Mouse (Mus musculus) hindbrain, embryonic 12.5 days (tissue): ENCODE data around the gene Megf8. TPM values are rescaled to one million over a fixed set of nuclear protein-coding genes. Genes with fewer than 3 reads are reported as not detected.
A peak's percentile ranks its signal among the peaks of the same experiment; 100 is the strongest.

Experiments
- ATAC-seq: fragments of 200-750 bp; cut with Nextera tagmentation; 2 replicates; pipeline ENCODE4 v1.8.0; 2017; ENCODE audit warnings: moderate TSS enrichment; ENCODE audit not compliant: low FRiP score
- H3K27ac ChIP-seq: fragments of 300-500 bp; sonication (generic); 2 replicates; pipeline ENCODE4 v1.5.1; 2016; ENCODE audit warnings: mild to moderate bottlenecking
- H3K27me3 ChIP-seq: fragments of 300-500 bp; sonication (generic); 2 replicates; pipeline ENCODE4 v1.6.1; 2016; ENCODE audit warnings: mild to moderate bottlenecking
- H3K36me3 ChIP-seq: fragments of 300-500 bp; sonication (generic); 2 replicates; pipeline ENCODE4 v1.6.1; 2016; ENCODE audit warnings: mild to moderate bottlenecking
- H3K4me1 ChIP-seq: fragments of 300-500 bp; sonication (generic); 2 replicates; pipeline ENCODE4 v1.6.1; 2016
- H3K4me2 ChIP-seq: fragments of 300-500 bp; sonication (generic); replicated peaks from 2 replicates; pipeline ENCODE4 v1.6.1; 2016; ENCODE audit warnings: mild to moderate bottlenecking
- H3K4me3 ChIP-seq: fragments of 300-500 bp; sonication (generic); 2 replicates; pipeline ENCODE4 v1.5.1; 2016; ENCODE audit warnings: mild to moderate bottlenecking
- H3K9ac ChIP-seq: fragments of 300-500 bp; sonication (generic); 2 replicates; pipeline ENCODE4 v1.6.1; 2016; ENCODE audit warnings: mild to moderate bottlenecking, moderate library complexity
- H3K9me3 ChIP-seq: fragments of 300-500 bp; sonication (generic); replicated peaks from 2 replicates; pipeline ENCODE4 v1.6.1; 2016; ENCODE audit warnings: mild to moderate bottlenecking
- WGBS: fragments of 180-500 bp; shearing (Covaris S2); methylation state at CpG from one replicate; pipeline ENCODE4 v1.1.7; 2016; 5-methylcytosine and 5-hydroxymethylcytosine counted together
- polyA plus RNA-seq: library from polyadenylated mRNA; unstranded; fragments of >200 nt; fragmentation: Nextera tagmentation; extraction: Ambion mirVana; gene quantifications from 2 replicates; pipeline ENCODE4 v1.2.1, GENCODE M21; 2016

Gene Megf8
- 20.9 and 23.0 TPM in 2 replicates for polyA plus RNA-seq

DNA sequence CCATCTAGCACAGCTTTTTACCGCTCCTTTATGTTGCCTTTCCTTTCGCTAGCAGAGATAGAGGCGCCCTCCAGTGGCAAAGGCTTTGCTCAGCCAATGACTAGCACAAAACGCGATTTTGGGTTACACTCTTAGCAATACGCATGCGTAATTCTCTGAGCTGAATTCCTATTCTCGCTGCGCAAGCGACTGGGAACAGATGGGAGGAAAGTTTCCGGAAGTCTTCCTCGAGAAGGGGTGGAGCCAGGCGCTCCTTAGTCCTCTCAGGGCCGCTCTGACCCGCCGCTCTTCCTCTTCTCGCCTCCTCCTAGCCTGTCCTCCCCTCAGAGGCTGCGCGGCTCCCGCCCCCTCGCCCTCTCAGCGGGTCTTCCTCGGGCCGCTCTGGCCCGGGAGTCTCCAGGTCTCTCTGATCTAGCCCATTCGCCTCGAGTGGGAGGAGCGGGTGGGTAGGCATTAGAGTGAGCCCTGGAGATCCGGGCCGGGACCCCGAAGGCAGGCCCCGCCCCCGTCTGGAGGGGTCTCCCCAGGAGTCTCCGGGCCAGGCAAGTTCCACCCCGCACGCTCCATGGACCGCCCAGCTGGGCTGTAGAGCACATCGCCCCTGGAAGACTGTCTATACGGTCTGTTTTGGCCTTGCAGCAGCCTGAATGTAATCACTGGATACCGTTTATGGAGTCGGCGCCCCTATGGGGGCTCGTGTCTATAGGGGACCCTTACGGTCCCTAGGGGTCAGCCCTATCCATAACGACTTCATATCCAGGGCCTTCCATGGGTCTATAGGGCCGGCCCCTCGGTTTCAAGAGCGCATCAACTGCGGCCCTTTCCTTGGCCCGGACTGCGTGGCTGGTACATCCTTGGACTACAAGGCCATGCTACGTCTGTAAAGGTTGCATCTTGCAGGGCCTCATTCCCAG is at the start of gene Megf8:
Megf8 (plus strand) TSS at position 633 of the 914 bp plus-strand sequence.
- ATAC-seq: peak; percentile 99
- Histone ChIP-seq H3K9me3 (no peaks in the 10 kb centered on the region), H3K4me3 (peak within 1 kb of the TSS; percentile 51), H3K27ac (peak within 1 kb of the TSS; percentile 87), H3K4me1 (peaks cover 32% of the 10 kb centered on the region), H3K36me3 (no peaks in the 10 kb centered on the region), H3K27me3 (peaks cover 41% of the 10 kb centered on the region), H3K9ac (peak within 1 kb of the TSS; percentile 85), H3K4me2 (peak within 1 kb of the TSS; percentile 92)
- under 1% methylated on average over 52 of the region's 52 CpGs for WGBS

GRCm38 (mm10) chr7:25267301-25267750 is 49.6 kb upstream of the Megf8 start, which contains the start of gene Cic:
Cic (plus strand) TSS chr7:25267704.
- peaks cover 21% of the 10 kb centered on the region for H3K4me1 ChIP-seq
- ATAC-seq: peak; percentile 89
- under 1% methylated on average over 29 of the region's 29 CpGs for WGBS

GRCm38 (mm10) chr7:25267751-25268463 is 49.1 kb upstream of the Megf8 start:
- Histone ChIP-seq H3K27me3 (peaks cover 7% of the 10 kb centered on the region; the same call in 1 of the 2 replicates), H3K9me3 (no peaks in the 10 kb centered on the region), H3K36me3 (peaks cover 24% of the 10 kb centered on the region), H3K4me1 (peaks cover 21% of the 10 kb centered on the region), H3K9ac (peak overlapping the region; percentile 62), H3K27ac (peak overlapping the region; percentile 89), H3K4me2 (peak overlapping the region; percentile 79), H3K4me3 (peak overlapping the region; percentile 65)
- peak; percentile 97 for ATAC-seq
- WGBS: under 1% methylated on average over 33 of the region's 33 CpGs

More at GRCm38 (mm10) chr7:25267301-25267750, 49.6 kb upstream of the Megf8 start, which contains the start of gene Cic:
- peak within 1 kb of the TSS; percentile 79 for H3K4me2 ChIP-seq
- peak within 1 kb of the TSS; percentile 62 for H3K9ac ChIP-seq
- peaks cover 18% of the 10 kb centered on the region for H3K36me3 ChIP-seq
- H3K27me3 ChIP-seq: peaks cover 7% of the 10 kb centered on the region; the same call in 1 of the 2 replicates
- no peaks in the 10 kb centered on the region for H3K9me3 ChIP-seq
- H3K27ac ChIP-seq: peak within 1 kb of the TSS; percentile 89
- H3K4me3 ChIP-seq: peak within 1 kb of the TSS; percentile 65

DNA sequence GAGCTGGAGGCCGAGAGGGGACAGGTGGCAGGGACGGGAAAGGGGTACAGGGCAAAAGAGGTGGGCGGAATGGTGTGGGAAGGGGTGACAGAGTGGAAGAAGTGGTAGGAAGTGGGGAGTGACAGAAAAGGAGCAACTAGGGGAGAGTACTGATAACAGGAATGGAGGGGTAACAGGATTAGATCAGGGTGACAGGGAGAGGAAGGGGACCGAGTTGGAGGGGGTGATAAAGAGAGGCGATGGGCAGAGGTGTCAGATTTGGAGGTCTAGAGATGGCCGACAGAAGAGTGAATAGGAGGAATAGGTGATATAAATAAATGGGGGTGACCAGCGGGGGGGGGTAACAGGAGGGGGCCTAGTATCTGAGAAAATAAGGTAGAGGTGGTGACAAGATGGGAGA is 48.4 kb upstream of the Megf8 start:
- Histone ChIP-seq H3K36me3 (peaks cover 30% of the 10 kb centered on the region), H3K27ac (peak overlapping the region; percentile 79), H3K9ac (peak overlapping the region; percentile 62), H3K4me1 (peaks cover 25% of the 10 kb centered on the region), H3K27me3 (peaks cover 7% of the 10 kb centered on the region; the same call in 1 of the 2 replicates), H3K4me3 (peak overlapping the region; percentile 65), H3K9me3 (no peaks in the 10 kb centered on the region), H3K4me2 (peak overlapping the region; percentile 79)
- 7% methylated on average over 7 of the region's 7 CpGs for WGBS
- peak; percentile 0; the same call in 1 of the 2 replicates for ATAC-seq

DNA sequence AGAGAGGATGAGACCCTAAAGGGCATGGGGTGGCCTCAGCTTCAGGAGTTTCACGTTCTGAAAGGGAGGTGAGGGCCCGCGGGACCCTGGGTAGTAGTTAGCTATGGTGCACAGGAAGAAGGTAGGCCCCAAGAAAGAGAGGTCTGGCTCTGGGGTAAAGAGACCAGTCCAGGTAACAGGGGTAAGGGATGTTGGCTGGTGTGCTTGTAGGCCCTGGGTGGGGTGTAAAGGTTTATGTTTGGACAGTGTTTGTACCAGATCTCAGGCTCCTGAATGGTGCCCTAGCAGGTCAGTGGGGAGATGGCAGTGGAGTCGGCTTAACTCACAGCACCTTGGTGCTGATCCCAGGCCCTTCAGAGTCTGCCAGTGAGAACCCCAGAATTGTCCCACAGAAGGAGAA is 47.9 kb upstream of the Megf8 start:
- Histone ChIP-seq H3K27ac (no peak overlapping the region), H3K36me3 (peaks cover 34% of the 10 kb centered on the region)
- 44% methylated on average over 4 of the region's 4 CpGs for WGBS

DNA sequence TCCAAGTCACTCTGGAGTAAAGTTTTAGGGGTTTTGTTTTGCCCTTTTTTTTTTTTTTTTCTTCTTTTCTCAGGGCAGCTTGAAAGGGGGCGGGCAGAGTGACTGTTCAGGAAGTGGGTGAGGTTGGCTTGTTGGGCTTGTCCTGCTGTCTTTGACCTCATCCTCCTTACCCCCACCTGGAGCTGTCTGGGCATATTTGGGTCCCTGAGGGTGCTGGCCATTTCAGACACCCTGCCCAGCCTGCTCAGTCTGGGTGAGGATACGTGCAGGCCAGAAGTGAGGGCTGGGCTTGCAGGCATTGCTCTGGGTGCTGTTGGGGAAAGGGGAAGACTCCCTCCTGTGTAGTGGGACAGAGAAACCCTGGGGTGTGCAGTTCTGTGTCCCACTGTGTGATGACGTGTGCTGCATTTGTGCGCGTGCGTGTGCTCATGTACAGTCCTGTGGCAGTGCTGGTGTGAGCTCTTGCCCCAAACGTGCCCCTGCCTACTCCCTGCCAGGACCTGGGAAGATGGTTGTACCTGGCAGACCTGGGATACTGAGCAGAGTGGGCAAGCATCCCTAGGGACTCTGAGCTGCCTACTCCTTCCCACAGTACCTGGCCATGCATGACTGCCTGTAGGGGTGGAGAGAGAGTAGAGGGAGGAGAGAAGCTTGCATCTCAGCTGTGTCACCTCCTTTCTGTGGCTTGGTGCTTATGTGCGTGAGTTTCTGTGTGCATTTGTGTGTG is 47.3 kb upstream of the Megf8 start:
- Histone ChIP-seq H3K27ac (no peak overlapping the region), H3K9ac (peak overlapping the region; percentile 36; the same call in 1 of the 2 replicates), H3K4me1 (peaks cover 36% of the 10 kb centered on the region), H3K9me3 (no peaks in the 10 kb centered on the region), H3K4me3 (peak overlapping the region; percentile 65), H3K36me3 (peaks cover 35% of the 10 kb centered on the region), H3K27me3 (peaks cover 3% of the 10 kb centered on the region; the same call in 1 of the 2 replicates), H3K4me2 (peak overlapping the region; percentile 79)
- ATAC-seq: no peak
- 88% methylated on average over 8 of the region's 8 CpGs for WGBS

More for the DNA sequence above, 47.9 kb upstream of the Megf8 start:
- H3K4me3 ChIP-seq: peak overlapping the region; percentile 65
- H3K4me2 ChIP-seq: peak overlapping the region; percentile 79
- peak overlapping the region; percentile 62 for H3K9ac ChIP-seq
- H3K4me1 ChIP-seq: peaks cover 29% of the 10 kb centered on the region
- ATAC-seq: no peak
- peaks cover 7% of the 10 kb centered on the region; the same call in 1 of the 2 replicates for H3K27me3 ChIP-seq
- no peaks in the 10 kb centered on the region for H3K9me3 ChIP-seq

DNA sequence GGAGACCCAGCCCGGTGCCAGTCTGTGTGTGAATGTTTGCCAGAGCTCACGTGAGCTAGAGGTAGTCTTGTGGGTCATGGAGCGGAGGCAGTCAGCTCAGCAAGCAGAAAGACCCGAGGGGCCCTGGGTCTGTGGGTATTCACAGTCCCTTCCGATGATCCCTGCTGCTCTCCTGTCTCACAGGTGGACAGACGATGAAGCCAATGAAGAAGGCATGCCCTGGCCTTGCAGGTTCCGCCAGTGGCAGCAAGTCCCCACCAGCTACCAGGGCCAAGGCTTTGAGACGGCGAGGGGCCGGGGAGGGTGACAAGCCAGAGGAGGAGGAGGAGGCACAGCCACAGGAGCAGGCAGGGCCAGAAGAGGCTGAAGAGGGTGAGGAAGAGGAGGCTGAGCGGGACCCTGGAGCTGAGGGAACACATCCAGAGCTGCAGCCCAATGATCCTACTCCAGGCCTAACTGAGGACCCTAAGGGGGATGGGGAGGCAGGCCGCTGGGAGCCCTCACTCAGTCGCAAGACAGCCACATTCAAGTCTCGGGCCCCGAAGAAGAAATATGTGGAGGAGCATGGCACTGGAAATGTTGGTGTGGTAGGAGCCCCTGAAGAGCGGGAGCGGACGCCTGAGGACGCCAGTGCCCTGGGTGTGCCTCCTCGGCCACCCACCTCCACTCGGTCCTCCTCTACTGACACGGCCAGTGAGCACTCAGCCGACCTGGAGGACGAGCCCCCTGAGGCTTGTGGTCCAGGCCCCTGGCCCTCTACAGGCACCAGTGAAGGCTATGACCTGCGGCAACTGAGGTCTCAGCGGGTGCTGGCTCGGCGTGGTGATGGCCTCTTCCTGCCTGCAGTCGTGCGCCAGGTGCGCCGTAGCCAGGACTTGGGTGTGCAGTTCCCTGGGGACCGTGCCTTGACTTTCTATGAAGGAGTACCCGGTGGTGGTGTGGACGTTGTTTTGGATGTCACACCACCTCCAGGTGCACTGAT is 46.0 kb upstream of the Megf8 start:
- peaks cover 38% of the 10 kb centered on the region for H3K36me3 ChIP-seq
- ATAC-seq: no peak
- WGBS: 89% methylated on average over 35 of the region's 35 CpGs
- H3K27me3 ChIP-seq: no peaks in the 10 kb centered on the region
- peaks cover 47% of the 10 kb centered on the region for H3K4me1 ChIP-seq
- H3K4me3 ChIP-seq: no peak overlapping the region
- H3K9me3 ChIP-seq: no peaks in the 10 kb centered on the region
- H3K9ac ChIP-seq: no peak overlapping the region
- H3K4me2 ChIP-seq: no peak overlapping the region
- no peak overlapping the region for H3K27ac ChIP-seq

DNA sequence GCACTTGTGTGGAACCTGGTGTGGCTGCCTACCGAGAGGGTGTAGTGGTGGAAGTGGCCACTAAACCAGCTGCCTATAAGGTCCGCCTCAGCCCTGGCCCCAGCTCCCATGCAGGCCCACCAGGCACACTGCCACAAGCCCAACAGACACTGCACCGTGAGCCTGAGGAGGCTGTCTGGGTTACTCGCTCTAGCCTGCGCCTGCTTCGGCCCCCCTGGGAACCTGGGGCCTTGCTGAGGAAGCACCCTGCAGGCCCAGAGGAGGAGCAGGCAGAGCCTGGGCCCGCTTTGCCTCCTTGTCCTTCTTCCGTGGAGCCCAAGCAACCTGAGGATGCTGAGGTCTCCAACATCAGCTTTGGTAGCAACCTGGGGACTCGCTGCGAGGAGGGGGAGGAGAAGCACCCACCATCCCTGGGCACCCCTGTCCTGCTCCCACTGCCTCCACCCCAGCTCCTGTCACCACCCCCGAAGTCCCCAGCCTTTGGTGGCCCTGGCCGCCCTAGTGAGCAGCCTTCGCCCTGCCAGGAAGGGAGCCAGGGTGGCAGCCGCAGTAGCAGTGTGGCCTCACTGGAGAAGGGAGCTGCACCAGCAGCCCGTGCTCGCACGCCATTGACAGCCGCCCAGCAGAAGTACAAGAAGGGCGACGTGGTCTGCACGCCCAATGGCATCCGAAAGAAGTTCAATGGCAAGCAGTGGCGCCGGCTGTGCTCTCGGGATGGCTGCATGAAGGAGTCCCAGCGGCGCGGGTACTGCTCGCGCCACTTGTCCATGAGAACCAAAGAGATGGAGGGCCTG is 45.1 kb upstream of the Megf8 start:
- WGBS: 90% methylated on average over 30 of the region's 30 CpGs
- H3K27ac ChIP-seq: no peak overlapping the region
- H3K4me1 ChIP-seq: peaks cover 49% of the 10 kb centered on the region
- peaks cover 38% of the 10 kb centered on the region for H3K36me3 ChIP-seq
- H3K27me3 ChIP-seq: no peaks in the 10 kb centered on the region
- ATAC-seq: no peak
- H3K4me3 ChIP-seq: 0 out of 2 replicates have a peak overlapping the region, but pooled peaks have one; percentile 7
- H3K4me2 ChIP-seq: no peak overlapping the region
- H3K9me3 ChIP-seq: no peaks in the 10 kb centered on the region
- no peak overlapping the region for H3K9ac ChIP-seq

GRCm38 (mm10) chr7:25272445-25273258 is 44.3 kb upstream of the Megf8 start:
- WGBS: 89% methylated on average over 37 of the region's 38 CpGs
- 0 out of 2 replicates have a peak overlapping the region, but pooled peaks have one; percentile 7 for H3K4me3 ChIP-seq

More at GRCm38 (mm10) chr7:25272445-25273258, 44.3 kb upstream of the Megf8 start:
- H3K9ac ChIP-seq: no peak overlapping the region
- H3K27me3 ChIP-seq: no peaks in the 10 kb centered on the region
- peaks cover 51% of the 10 kb centered on the region for H3K4me1 ChIP-seq
- ATAC-seq: no peak
- H3K36me3 ChIP-seq: peaks cover 38% of the 10 kb centered on the region
- no peak overlapping the region for H3K27ac ChIP-seq
- no peak overlapping the region for H3K4me2 ChIP-seq
- no peaks in the 10 kb centered on the region for H3K9me3 ChIP-seq
